Mouse (Mus musculus) C2C12 (cell line): Measurements from ENCODE around the gene Msi2. TPM values are rescaled to one million over a fixed set of nuclear protein-coding genes. Genes with fewer than 3 reads are reported as not detected.

Experiments used
- H3K27me3 ChIP-seq: one replicate; pipeline ENCODE4 v1.6.1; 2011; ENCODE audit not compliant: control insufficient read depth, insufficient read depth, insufficient read length
- H3K36me3 ChIP-seq: one replicate; pipeline ENCODE4 v1.6.1; 2011; ENCODE audit not compliant: control insufficient read depth, insufficient read depth
- H3K4me3 ChIP-seq: one replicate; pipeline ENCODE4 v1.5.1; 2011; ENCODE audit warnings: mild to moderate bottlenecking, control low read depth; ENCODE audit not compliant: poor library complexity, insufficient read depth, severe bottlenecking
- H3K79me2 ChIP-seq: one replicate; pipeline ENCODE4 v1.6.1; 2011; ENCODE audit not compliant: control insufficient read depth, insufficient read depth
- H3K79me3 ChIP-seq: one replicate; pipeline ENCODE4 v1.6.1; 2011; ENCODE audit warnings: low read depth, control low read depth
- H3ac ChIP-seq: one replicate; pipeline ENCODE3; 2011; ENCODE audit warnings: low read depth; ENCODE audit not compliant: control insufficient read depth, insufficient read length
- CEBPB ChIP-seq: IDR thresholded peaks from one replicate; pipeline ENCODE4 v1.6.1; 2011; ENCODE audit warnings: low read depth, mild to moderate bottlenecking, control low read depth, moderate library complexity
- CTCF ChIP-seq: IDR thresholded peaks from one replicate; pipeline ENCODE4 v1.5.1; 2011; ENCODE audit not compliant: control insufficient read depth, insufficient read depth, insufficient read length
- FOSL1 ChIP-seq: IDR thresholded peaks from one replicate; pipeline ENCODE4 v1.8.0; 2011; ENCODE audit warnings: mild to moderate bottlenecking, low read length; ENCODE audit not compliant: poor library complexity, insufficient read depth, severe bottlenecking
- MAX ChIP-seq: IDR thresholded peaks from one replicate; pipeline ENCODE4 v1.6.1; 2011; ENCODE audit warnings: mild to moderate bottlenecking, control low read depth
- MYOD1 ChIP-seq: IDR thresholded peaks from one replicate; pipeline ENCODE4 v1.6.1; 2011; ENCODE audit warnings: low read depth; ENCODE audit not compliant: control insufficient read depth, insufficient read length
- MYOG ChIP-seq: IDR thresholded peaks from one replicate; pipeline ENCODE4 v1.6.1; 2011; ENCODE audit not compliant: control insufficient read depth, insufficient read length; ENCODE audit errors: extremely low read depth
- USF1 ChIP-seq: IDR thresholded peaks from one replicate; pipeline ENCODE4 v1.6.1; 2011; ENCODE audit warnings: low read depth, mild to moderate bottlenecking, control low read depth, moderate library complexity
- polyA plus RNA-seq: library from polyadenylated mRNA; unstranded; fragments of >200 nt; fragmentation: generic; extraction: Trizol; gene quantifications from one replicate; pipeline ENCODE4 v1.2.1, GENCODE M21; 2012; ENCODE audit warnings: missing spikeins

Msi2 gene
- polyA plus RNA-seq, 1 experiment: 8.4 TPM

GRCm38 (mm10) chr11:88391181-88391814, 327.0 kb downstream of the Msi2 start:
- Histone ChIP-seq H3K79me3 (no peaks in the 10 kb centered on the region), H3ac (no peak overlapping the region), H3K4me3 (no peak overlapping the region), H3K27me3 (no peaks in the 10 kb centered on the region), H3K79me2 (no peaks in the 10 kb centered on the region), H3K36me3 (peaks cover 5% of the 10 kb centered on the region)
- no peak for TF ChIP-seq MYOG
- TF ChIP-seq USF1: no peak

- no peak for TF ChIP-seq MYOD1
- TF ChIP-seq MAX: no peak
- no peak for TF ChIP-seq FOSL1
- no peak for TF ChIP-seq CEBPB
- no peak for TF ChIP-seq CTCF
- no peak for TF ChIP-seq USF1
- TF ChIP-seq MYOG: no peak
- Histone ChIP-seq H3ac (no peak overlapping the region), H3K4me3 (no peak overlapping the region), H3K79me3 (no peaks in the 10 kb centered on the region), H3K79me2 (no peaks in the 10 kb centered on the region), H3K36me3 (peaks cover 5% of the 10 kb centered on the region), H3K27me3 (no peaks in the 10 kb centered on the region)
Observed at GRCm38 (mm10) chr11:88389530-88389929, 328.8 kb downstream of the Msi2 start.

GRCm38 (mm10) chr11:88386916-88387315, 331.4 kb downstream of the Msi2 start:
- no peak overlapping the region for H3K4me3 ChIP-seq
- H3K79me2 ChIP-seq: no peaks in the 10 kb centered on the region
- H3K79me3 ChIP-seq: no peaks in the 10 kb centered on the region
- no peaks in the 10 kb centered on the region for H3K27me3 ChIP-seq
- H3K36me3 ChIP-seq: no peaks in the 10 kb centered on the region
- no peak overlapping the region for H3ac ChIP-seq
- TF ChIP-seq CTCF (no peak), MYOD1 (no peak), USF1 (no peak), CEBPB (no peak), FOSL1 (no peak), MAX (no peak), MYOG (no peak)

- Histone ChIP-seq H3K4me3 (no peak overlapping the region), H3K79me3 (no peaks in the 10 kb centered on the region), H3K79me2 (no peaks in the 10 kb centered on the region), H3ac (no peak overlapping the region), H3K36me3 (no peaks in the 10 kb centered on the region), H3K27me3 (no peaks in the 10 kb centered on the region)
- TF ChIP-seq USF1 (no peak), MAX (no peak)
Observed at GRCm38 (mm10) chr11:88382449-88382848, 335.9 kb downstream of the Msi2 start.

GRCm38 (mm10) chr11:88381145-88381909, 337.0 kb downstream of the Msi2 start:
- Histone ChIP-seq H3K27me3 (no peaks in the 10 kb centered on the region), H3K79me2 (no peaks in the 10 kb centered on the region), H3ac (no peak overlapping the region), H3K4me3 (no peak overlapping the region), H3K36me3 (no peaks in the 10 kb centered on the region), H3K79me3 (no peaks in the 10 kb centered on the region)
- TF ChIP-seq FOSL1: no peak
- no peak for TF ChIP-seq USF1
- no peak for TF ChIP-seq CEBPB
- no peak for TF ChIP-seq MAX
- TF ChIP-seq MYOG: no peak
- no peak for TF ChIP-seq MYOD1
- TF ChIP-seq CTCF: no peak

GRCm38 (mm10) chr11:88379635-88380034, 338.7 kb downstream of the Msi2 start:
- TF ChIP-seq CTCF (no peak), MYOD1 (no peak), MYOG (no peak), CEBPB (no peak), MAX (no peak), USF1 (no peak), FOSL1 (no peak)
- H3ac ChIP-seq: no peak overlapping the region
- no peak overlapping the region for H3K4me3 ChIP-seq
- no peaks in the 10 kb centered on the region for H3K36me3 ChIP-seq
- no peaks in the 10 kb centered on the region for H3K79me3 ChIP-seq
- no peaks in the 10 kb centered on the region for H3K27me3 ChIP-seq
- H3K79me2 ChIP-seq: no peaks in the 10 kb centered on the region
